Mouse (Mus musculus): ENCODE measurements around the gene Slc15a5. TPM values are rescaled to one million over a fixed set of nuclear protein-coding genes. Genes with fewer than 3 reads are reported as not detected.
"Not testable (repeated sequence)": the region's sequence is repeated elsewhere in the genome, so short reads cannot be mapped to it uniquely, and the experiment has no call there.

The Slc15a5 gene
- under 1 TPM in 1 of 2 experiments, not detected in 1; 0.44 TPM for total RNA-seq (2021)
- long read RNA-seq, experiment 1, partial matches to known transcripts, result 0 of 1 reads
- long read RNA-seq, experiment 1, other reads (novel, unspliced or antisense), result 1 of 1 reads
- long read RNA-seq, experiment 2, result 0 reads

GRCm38 (mm10) chr6:138079816-138080215 is at the start of gene Slc15a5:
Gene Slc15a5, minus strand, starts transcription at chr6:138079916.
- intact Hi-C loops (cut with DNase I; ENCODE audit: low total_unique reads), result no loop called here
- DNase-seq, result no peak

DNA sequence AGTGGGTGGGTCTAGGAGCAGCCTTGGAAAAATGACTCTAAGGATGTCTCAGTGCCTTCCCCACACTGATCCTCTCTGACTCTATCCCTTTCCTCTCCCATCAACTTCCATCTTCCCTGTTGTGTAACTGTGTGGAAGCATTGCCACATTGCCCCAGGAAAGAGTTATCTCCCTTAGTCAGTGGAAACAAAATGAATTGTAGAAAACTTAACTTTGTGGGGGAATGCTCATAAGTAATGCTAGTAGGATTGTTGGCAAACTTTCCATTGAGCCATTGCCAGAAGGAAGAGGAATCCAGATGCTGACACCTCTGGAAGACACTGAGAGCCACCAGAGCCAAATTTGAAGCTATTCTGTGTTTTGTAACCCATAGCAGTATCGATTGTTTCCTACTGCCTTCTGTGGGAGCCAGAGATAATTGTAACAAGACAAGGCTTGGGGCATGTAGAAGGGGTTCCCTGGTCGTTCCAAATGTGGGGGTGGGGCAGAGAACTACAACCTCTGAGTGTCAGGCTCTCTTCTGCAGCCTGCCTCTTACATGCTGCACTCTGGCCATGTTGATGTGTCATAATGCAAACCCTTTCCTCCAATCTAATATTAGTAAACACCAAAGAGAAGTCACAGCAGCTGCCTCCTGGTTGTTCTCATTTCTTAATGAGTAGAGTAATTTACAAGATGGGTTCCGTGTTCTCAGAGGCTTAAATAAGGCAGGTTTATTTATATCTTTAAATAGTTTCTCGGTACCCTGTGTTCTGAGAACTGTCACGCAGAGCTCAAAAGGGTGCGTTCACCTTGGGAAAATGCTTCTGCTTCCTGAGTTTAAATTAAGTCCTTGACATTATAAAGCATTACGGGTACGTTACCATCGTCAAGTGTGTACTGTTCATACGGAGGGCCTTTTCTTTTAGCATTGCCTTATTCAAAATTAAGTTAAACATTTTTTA is 48.9 kb upstream of the Slc15a5 start:
- intact Hi-C loops (cut with DNase I; ENCODE audit: low total_unique reads), result no loop called here
- no peak for DNase-seq

DNA sequence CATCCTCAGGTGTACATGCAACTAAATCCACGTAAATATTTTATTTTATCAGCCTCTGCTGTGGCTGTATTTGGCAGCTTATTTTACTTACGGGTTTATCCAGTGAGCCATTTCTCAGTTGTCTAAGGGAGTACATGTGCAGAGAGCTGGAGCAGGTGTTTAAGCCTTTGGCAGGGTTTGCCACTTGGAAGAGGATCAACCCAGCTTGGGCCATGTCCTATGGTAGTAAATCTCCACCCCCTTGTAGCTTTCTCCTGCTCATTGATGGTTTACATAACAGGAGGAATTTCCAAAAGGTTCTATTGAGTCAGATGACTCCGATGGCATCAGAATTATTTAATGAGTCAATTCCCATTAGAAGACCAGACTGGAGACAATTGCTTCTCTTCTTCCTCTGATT is 37.8 kb upstream of the Slc15a5 start:
- no peak for DNase-seq
- intact Hi-C loops (cut with DNase I; ENCODE audit: low total_unique reads), result no loop called here

DNA sequence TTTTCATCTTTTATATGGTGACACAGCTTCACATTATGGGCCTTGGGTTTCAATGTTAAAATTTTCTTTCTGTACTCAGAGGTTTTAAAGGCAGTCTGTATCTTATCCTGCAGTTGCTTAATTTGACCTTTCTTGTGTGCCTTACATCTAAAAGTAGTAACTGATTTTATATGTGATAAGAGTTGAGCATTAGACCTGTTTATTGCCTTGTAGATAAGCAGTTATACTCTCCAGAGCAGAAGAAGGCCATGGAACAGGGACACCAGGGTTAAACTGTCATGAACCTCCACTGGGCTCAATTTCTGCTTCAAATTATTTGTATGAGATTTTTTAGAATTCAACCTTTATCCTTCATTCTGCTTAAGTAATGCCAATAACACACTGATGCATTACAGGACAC is 24.8 kb upstream of the Slc15a5 start:
- DNase-seq, result no peak
- intact Hi-C loops (cut with DNase I; ENCODE audit: low total_unique reads), result no loop called here

DNA sequence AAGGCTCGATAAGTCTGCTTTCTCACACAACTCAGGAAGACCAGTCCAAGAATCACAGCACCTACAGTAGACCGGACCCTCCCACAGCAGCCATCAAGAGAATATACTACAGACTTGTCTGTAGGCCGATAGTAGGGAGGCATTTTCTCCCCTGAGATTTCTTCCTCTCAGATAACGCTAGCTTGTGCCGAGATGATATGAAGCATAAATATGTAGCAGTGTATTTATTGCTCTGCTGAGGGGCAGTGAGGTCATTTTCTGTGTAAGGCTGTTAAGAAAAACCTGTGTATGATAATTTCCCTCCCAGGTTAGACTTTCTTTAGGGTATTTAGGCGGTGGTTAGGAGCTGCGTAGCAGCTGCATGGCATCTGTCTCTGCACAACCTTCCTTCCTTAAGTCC is 23.2 kb upstream of the Slc15a5 start:
- intact Hi-C loops (cut with DNase I; ENCODE audit: low total_unique reads), result no loop called here
- DNase-seq, result no peak

DNA sequence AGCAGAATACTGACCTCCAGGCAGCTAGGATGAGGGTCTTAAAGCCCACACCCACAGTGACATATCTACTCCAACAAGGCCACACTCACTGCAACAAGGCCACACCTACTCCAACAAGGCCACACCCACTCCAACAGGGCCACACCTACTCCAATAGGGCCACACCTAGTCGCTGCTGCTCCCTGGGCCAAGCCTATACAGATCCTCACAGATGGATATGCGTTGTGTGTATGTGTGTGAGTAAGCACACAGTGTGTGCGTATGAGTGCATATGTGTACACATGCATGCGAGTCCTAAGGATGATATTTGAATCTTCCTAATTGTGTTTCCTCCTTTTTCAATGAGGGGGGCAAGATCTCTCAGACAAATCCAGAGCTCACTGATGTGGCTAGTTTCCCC is 22.1 kb upstream of the Slc15a5 start:
- intact Hi-C loops (cut with DNase I; ENCODE audit: low total_unique reads), result no loop called here
- DNase-seq, result no peak

DNA sequence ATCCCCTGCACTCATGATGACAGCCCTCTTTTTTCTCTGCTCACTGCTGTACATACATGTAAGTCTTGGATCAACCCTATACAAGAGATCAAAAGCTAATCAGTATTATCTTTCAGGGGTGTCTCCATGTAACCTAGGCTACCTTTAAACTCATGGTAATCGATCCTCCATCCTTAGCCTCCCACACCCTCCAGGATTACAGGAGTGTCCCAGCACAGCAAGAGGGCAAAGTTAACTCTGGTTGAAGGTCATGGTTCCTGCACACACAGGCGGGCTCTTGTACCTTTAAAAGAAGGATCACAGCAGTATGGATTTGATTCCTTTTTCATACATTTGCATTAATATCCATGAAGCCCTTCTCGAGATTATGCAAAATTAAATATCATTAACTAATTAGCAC is 19.9 kb upstream of the Slc15a5 start:
- DNase-seq, result no peak
- intact Hi-C loops (cut with DNase I; ENCODE audit: low total_unique reads), result no loop called here

- DNase-seq, result no peak
- intact Hi-C loops (cut with DNase I; ENCODE audit: low total_unique reads), result no loop called here
These were observed 15.3 kb upstream of the Slc15a5 start for GRCm38 (mm10) chr6:138095060-138095459.

- intact Hi-C loops (cut with DNase I; ENCODE audit: low total_unique reads), result no loop called here
These were observed 12.7 kb upstream of the Slc15a5 start for GRCm38 (mm10) chr6:138092432-138092831.

DNA sequence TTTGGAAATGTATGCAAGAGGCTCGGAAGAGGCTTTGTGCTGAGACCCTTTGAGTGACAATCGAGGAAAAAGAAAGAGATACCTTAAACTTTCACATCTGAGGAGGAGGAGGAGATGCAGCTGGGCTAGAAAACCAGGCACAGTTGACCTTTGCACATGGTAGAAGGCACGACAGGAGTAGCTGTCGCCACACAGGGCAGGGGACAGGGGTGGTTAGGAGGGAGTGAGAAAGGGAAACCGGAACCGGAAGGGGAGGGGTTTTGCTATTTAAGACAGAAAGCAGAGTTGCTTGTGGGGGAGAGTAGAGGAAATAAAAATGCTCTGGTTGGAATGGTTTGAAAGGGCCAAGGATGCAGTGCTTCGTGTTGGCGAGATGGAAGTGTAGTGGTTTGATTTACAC is 9.4 kb upstream of the Slc15a5 start:
- no peak for DNase-seq
- intact Hi-C loops (cut with DNase I; ENCODE audit: low total_unique reads), result no loop called here

More at GRCm38 (mm10) chr6:138092432-138092831, 12.7 kb upstream of the Slc15a5 start:
- no peak for DNase-seq

DNA sequence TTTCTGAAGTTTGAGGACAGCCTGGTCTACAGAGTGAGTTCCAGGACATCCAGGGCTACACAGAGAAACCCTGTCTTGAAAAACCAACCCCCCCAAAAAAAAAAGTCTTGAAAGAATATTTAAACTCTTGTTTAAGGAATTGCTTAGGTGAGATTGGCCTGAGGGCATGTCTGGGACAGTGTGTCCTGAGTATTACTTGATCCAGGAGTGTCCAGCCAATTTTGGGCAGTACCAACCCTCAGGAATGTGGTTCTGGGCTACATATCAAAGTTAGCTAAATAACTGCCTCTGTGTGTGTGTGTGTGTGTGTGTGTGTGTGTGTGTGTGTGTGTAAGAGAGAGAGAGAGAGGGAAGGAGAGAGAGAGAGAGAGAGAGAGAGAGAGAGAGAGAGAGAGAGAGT is 6.7 kb upstream of the Slc15a5 start:
- intact Hi-C loops (cut with DNase I; ENCODE audit: low total_unique reads); DNase-seq: not testable (repeated sequence)

- intact Hi-C loops (cut with DNase I; ENCODE audit: low total_unique reads), result no loop called here
- DNase-seq, result no peak
These were observed 1.2 kb upstream of the Slc15a5 start for GRCm38 (mm10) chr6:138080778-138081549.

DNA sequence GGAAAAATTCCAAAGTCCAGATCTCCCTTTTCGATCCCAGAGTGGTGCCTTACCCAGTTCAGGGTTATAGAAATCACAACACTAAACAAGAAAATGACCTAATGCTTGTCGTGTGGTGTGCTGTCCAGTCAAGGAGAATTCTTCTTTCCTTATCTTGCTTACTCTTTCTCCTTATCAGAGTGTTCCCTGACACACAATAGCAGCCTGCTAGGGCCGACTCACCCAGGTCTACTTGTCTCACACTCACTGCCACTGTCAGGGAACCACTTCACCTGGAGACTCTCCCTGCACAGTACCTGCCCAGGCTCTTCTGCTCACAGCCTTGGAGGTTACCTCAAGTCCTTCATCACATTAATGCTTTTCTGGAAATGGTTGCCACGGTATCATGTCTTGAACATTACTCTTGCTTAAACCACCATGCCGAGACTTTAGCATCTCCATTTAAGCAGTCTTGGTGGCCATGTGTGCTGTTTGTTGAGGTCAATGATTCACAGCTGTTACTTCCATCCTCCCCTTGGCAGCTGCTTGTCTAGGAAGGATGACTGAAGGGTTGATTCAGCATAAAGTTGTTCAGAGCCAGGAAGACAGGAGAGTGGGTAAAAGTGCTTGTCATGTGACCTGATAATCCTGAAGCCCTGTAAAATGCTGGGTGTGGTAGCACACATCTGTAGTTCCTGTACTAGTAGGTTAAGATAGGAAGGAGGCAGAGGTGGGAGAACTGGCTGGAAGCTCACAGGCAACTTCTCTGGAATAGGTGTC is 1.9 kb downstream of the Slc15a5 start:
- no peak for DNase-seq
- intact Hi-C loops (cut with DNase I; ENCODE audit: low total_unique reads), result no loop called here

GRCm38 (mm10) chr6:138075723-138076122 is 4.0 kb downstream of the Slc15a5 start:
- no peak for DNase-seq
- intact Hi-C loops (cut with DNase I; ENCODE audit: low total_unique reads), result no loop called here

GRCm38 (mm10) chr6:138073540-138073939 is 6.2 kb downstream of the Slc15a5 start:
- intact Hi-C loops (cut with DNase I; ENCODE audit: low total_unique reads), result no loop called here
- DNase-seq, result no peak

- no peak for DNase-seq
- intact Hi-C loops (cut with DNase I; ENCODE audit: low total_unique reads), result no loop called here
These were observed 6.8 kb downstream of the Slc15a5 start for GRCm38 (mm10) chr6:138072963-138073339.

DNA sequence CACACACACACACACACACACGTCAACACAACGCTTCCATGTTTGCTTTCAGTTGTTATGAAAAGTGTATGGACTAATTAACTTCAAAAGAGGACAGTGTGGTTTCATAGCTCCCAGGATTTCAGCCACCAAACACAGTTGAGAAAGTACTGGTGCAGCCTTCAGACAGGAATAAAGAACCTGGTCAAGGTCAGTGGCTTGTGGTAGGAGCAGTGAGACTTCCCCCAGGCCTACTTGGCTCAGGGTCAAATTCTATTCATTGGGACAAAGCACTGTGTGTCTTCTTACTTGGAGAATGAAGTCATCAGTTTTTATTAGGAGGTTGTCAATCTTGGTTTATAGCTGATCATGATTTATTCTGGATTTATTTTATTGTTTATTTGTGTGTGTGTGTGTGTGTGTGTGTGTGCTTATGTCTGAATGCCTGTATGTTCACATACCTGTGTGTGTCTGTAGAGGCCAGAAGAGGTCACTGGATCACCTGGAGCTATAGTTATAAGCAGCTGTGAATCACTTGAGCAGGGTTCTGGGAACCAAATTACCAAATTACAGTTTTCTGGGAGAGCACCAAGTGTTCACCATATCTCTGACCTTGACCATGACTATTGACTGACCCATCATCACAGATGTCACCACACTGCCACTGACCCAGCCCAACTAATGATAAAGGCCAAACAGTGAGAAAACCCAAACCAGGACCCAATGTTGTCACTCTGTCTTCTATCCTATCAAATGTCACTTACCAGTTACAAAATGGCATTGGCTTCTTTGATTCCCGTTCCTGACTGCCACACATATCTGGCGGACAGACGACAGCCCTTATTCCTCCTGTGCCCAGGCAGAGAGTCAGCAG is 7.4 kb downstream of the Slc15a5 start:
- intact Hi-C loops (cut with DNase I; ENCODE audit: low total_unique reads), result no loop called here
- DNase-seq, result no peak

DNA sequence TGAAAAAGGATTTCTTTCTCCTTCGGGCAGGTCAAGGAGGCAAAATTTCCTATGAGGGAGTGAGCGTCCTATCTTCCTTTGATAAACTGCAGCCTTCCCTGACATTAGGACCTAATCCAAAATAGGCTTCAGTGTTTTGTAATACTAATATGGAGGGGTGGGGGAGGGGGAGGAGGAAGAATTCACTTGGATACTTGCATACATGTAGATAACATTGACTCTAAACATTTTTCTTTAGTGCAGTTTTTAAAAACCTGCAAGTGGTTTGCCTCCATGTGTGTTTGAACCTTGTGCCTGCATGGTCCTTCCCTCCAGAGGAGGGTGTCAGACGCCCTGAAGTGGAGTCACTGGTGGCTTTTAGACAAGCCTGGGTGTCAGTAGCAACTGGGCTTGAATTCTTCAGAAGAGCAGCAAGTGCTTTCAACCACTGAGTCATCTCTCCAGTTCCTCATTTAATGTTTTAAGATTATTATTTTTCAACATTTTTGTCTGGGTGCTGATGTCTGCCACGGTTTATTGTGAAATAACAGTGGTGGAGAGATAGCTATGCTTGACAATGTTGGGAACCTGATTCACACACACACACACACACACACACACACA is 8.1 kb downstream of the Slc15a5 start:
- intact Hi-C loops (cut with DNase I; ENCODE audit: low total_unique reads), result no loop called here
- DNase-seq, result no peak
